Mouse (Mus musculus): ENCODE results near the gene Gm10961.

DNA sequence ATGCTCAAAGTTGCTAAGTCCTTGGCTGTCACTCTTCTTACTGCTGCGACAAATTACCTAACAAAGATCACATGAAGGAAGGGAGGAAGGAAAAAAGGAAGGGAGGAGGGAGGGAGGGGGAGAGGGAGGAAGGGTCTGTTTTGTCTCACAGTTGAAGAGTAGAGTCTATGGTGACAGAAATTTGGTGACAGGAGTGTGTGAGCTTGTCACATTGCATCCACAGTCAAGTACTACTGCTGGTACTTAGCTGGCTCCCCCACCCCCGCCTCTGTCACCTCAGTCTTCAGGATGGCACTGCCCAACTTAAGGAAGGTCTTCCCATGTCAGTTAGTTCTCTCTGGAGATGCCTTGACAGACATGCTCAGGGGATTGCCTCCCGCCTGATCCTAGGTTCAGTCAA lies 5.1 kb downstream of the Gm10961 start:
- TF ChIP-seq GATA1 (IDR thresholded peaks at IDR 0.05; ENCODE audit: borderline replicate concordance, low read length) (no peak), FLI1 (IDR thresholded peaks at IDR 0.05; ENCODE audit: low read length) (no peak)

Data from megakaryocyte, embryonic 14.5 days (primary cell).